Comparison of ENCODE assay signal across 8 mouse cellular contexts in genomic region chr10:128310177-128310576, GRCm38 (mm10). TPM values are rescaled to one million over a fixed set of nuclear protein-coding genes. Genes with fewer than 3 reads are reported as not detected.
DNase-seq lines count a peak whose midpoint lies in the region; ATAC-seq and TF ChIP-seq lines count a peak whose summit lies in the region.
"Had no signal": no experiment of that assay in that cellular context is flagged by ENCODE, and none has a peak within 500 bp of the region (broad histone marks: within the 10 kb centered on the region; RNA-seq: fewer than 3 reads in every experiment).

No protein-coding gene starts in this region.

- WGBS in heart, embryonic 13.5 days, result 21% methylated on average over 11 of the region's 11 CpGs
- 77% methylated on average over 11 of the region's 11 CpGs for WGBS in midbrain, embryonic 13.5 days

- H3K4me3 ChIP-seq in layer of hippocampus, adult 2 months, result no peak overlapping the region
- peak overlapping the region; percentile 27 for H3K4me3 ChIP-seq in heart, embryonic 13.5 days
- H3K4me3 ChIP-seq in midbrain, embryonic 13.5 days (replicated peaks), result no peak overlapping the region
- H3K4me3 ChIP-seq in left cerebral cortex, adult 2 months, result no peak overlapping the region

- peak overlapping the region; percentile 41 for H3K9ac ChIP-seq in heart, embryonic 13.5 days
- H3K9ac ChIP-seq in midbrain, embryonic 13.5 days (replicated peaks), result 0 out of 2 replicates have a peak overlapping the region, but pooled peaks have one; percentile 10

- peak; percentile 23 to 50 for DNase-seq in layer of hippocampus, postnatal 10 days (ENCODE audit: low spot score in 2 of 2)
- DNase-seq in layer of hippocampus, adult 2 months (ENCODE audit: low spot score in 2 of 2), result no peak
- peak; percentile 71 for DNase-seq in adrenal gland, postnatal 25 days
- no peak for DNase-seq in Muller cell, postnatal 12 days (ENCODE audit: inconsistent ontology term)
- no peak for DNase-seq in left cerebral cortex, adult 2 months (ENCODE audit: extremely low spot score in 1 of 2, low spot score in 2 of 2)

- intact Hi-C loops in left cerebral cortex, adult 2 months (cut with DNase I), result no loop called here

- no peaks in the 10 kb centered on the region for H3K9me3 ChIP-seq in heart, embryonic 13.5 days
- no peaks in the 10 kb centered on the region for H3K9me3 ChIP-seq in midbrain, embryonic 13.5 days

- no peak overlapping the region for H3K27ac ChIP-seq in layer of hippocampus, adult 2 months
- peak overlapping the region; percentile 87 for H3K27ac ChIP-seq in heart, embryonic 13.5 days (replicated peaks)
- no peak overlapping the region for H3K27ac ChIP-seq in midbrain, embryonic 13.5 days
- no peak overlapping the region for H3K27ac ChIP-seq in left cerebral cortex, adult 2 months

- no peak for TF ChIP-seq CTCF in layer of hippocampus, adult 2 months (conservative IDR thresholded peaks at IDR 0.05)
- TF ChIP-seq CTCF in left cerebral cortex, adult 2 months (IDR thresholded peaks at IDR 0.05), result no peak

- ATAC-seq in heart, embryonic 13.5 days (ENCODE audit: extremely low read depth, insufficient number of reproducible peaks, low FRiP score, low TSS enrichment), result peak; percentile 55; the same call in 1 of the 2 replicates
- ATAC-seq in midbrain, embryonic 13.5 days, result 0 out of 2 replicates have a peak, but pooled peaks have one; percentile 24

- H3K4me1 ChIP-seq in heart, embryonic 13.5 days, result peaks cover 21% of the 10 kb centered on the region
- H3K4me1 ChIP-seq in midbrain, embryonic 13.5 days (replicated peaks), result 0 out of 2 replicates have a peak, but pooled peaks cover 6% of the 10 kb centered on the region

- peak overlapping the region; percentile 62 for H3K4me2 ChIP-seq in heart, embryonic 13.5 days
- no peak overlapping the region for H3K4me2 ChIP-seq in midbrain, embryonic 13.5 days (replicated peaks)

- no peaks in the 10 kb centered on the region for H3K27me3 ChIP-seq in heart, embryonic 13.5 days (replicated peaks)
- no peaks in the 10 kb centered on the region for H3K27me3 ChIP-seq in midbrain, embryonic 13.5 days

- H3K36me3 ChIP-seq in heart, embryonic 13.5 days, result peaks cover 84% of the 10 kb centered on the region
- H3K36me3 ChIP-seq in midbrain, embryonic 13.5 days, result peaks cover 69% of the 10 kb centered on the region

RNA-seq across cellular contexts. Expression of gene Pan2, which starts 7.0 kb away (rescaled TPM):
- total RNA-seq in layer of hippocampus, postnatal 10 days (2021), result 10 to 100 TPM; 15.5 to 15.8 TPM
- 10 to 100 TPM; 14.7 to 16.4 TPM for total RNA-seq in layer of hippocampus, adult 2 months (2021)
- total RNA-seq in adrenal gland, postnatal 25 days (2021), result 28.9 and 32.7 TPM in 2 replicates
- polyA plus RNA-seq in heart, embryonic 13.5 days (2015; fragmentation: Nextera tagmentation; extraction: Ambion mirVana), result 24.9 and 25.7 TPM in 2 replicates
- 28.6 and 30.4 TPM in 2 replicates for polyA plus RNA-seq in midbrain, embryonic 13.5 days (2015; fragmentation: Nextera tagmentation; extraction: Ambion mirVana)
- total RNA-seq in left cerebral cortex, adult 2 months (2021), result 10 to 100 TPM; 15.8 TPM

RNA-seq across cellular contexts. Expression of gene Il23a, which starts 11.6 kb away (rescaled TPM):
- under 1 TPM in 1 of 2 experiments, not detected in 1; 0.85 TPM for total RNA-seq in layer of hippocampus, postnatal 10 days (2021)
- under 1 TPM in 1 of 2 experiments, not detected in 1; 0.27 TPM for total RNA-seq in layer of hippocampus, adult 2 months (2021)
- total RNA-seq in adrenal gland, postnatal 25 days (2021), result not detected in 2 replicates
- 1.8 and 2.6 TPM in 2 replicates for polyA plus RNA-seq in heart, embryonic 13.5 days (2015; fragmentation: Nextera tagmentation; extraction: Ambion mirVana)
- 0.16 TPM in 1 of 2 replicates, not detected in the other for polyA plus RNA-seq in midbrain, embryonic 13.5 days (2015; fragmentation: Nextera tagmentation; extraction: Ambion mirVana)
- total RNA-seq in left cerebral cortex, adult 2 months (2021), result not detected
- polyA plus RNA-seq: neural tube, embryonic 11.5 days had no signal

RNA-seq across cellular contexts. Expression of gene Cnpy2, which starts 12.1 kb away (rescaled TPM):
- total RNA-seq in layer of hippocampus, postnatal 10 days (2021), result 10 to 100 TPM; 75.5 to 78.5 TPM
- 10 to 100 TPM; 78.8 to 83.0 TPM for total RNA-seq in layer of hippocampus, adult 2 months (2021)
- 164 and 206 TPM in 2 replicates for total RNA-seq in adrenal gland, postnatal 25 days (2021)
- polyA plus RNA-seq in heart, embryonic 13.5 days (2015; fragmentation: Nextera tagmentation; extraction: Ambion mirVana), result 193 and 228 TPM in 2 replicates
- 225 and 230 TPM in 2 replicates for polyA plus RNA-seq in midbrain, embryonic 13.5 days (2015; fragmentation: Nextera tagmentation; extraction: Ambion mirVana)
- total RNA-seq in left cerebral cortex, adult 2 months (2021), result 10 to 100 TPM; 66.8 to 67.5 TPM

RNA-seq across cellular contexts. Expression of gene Cs, which starts 27.4 kb away (rescaled TPM):
- 100 to 1,000 TPM; 277 to 286 TPM for total RNA-seq in layer of hippocampus, postnatal 10 days (2021)
- 100 to 1,000 TPM; 226 to 235 TPM for total RNA-seq in layer of hippocampus, adult 2 months (2021)
- 287 and 317 TPM in 2 replicates for total RNA-seq in adrenal gland, postnatal 25 days (2021)
- 396 and 409 TPM in 2 replicates for polyA plus RNA-seq in heart, embryonic 13.5 days (2015; fragmentation: Nextera tagmentation; extraction: Ambion mirVana)
- polyA plus RNA-seq in midbrain, embryonic 13.5 days (2015; fragmentation: Nextera tagmentation; extraction: Ambion mirVana), result 213 and 225 TPM in 2 replicates
- total RNA-seq in left cerebral cortex, adult 2 months (2021), result 100 to 1,000 TPM; 216 to 218 TPM

RNA-seq across cellular contexts. Expression of gene Stat2, which starts 39.8 kb away (rescaled TPM):
- 10 to 100 TPM; 25.6 to 29.3 TPM for total RNA-seq in layer of hippocampus, postnatal 10 days (2021)
- 10 to 100 TPM; 34.4 to 34.7 TPM for total RNA-seq in layer of hippocampus, adult 2 months (2021)
- total RNA-seq in adrenal gland, postnatal 25 days (2021), result 37.2 and 52.6 TPM in 2 replicates
- polyA plus RNA-seq in heart, embryonic 13.5 days (2015; fragmentation: Nextera tagmentation; extraction: Ambion mirVana), result 9.7 and 9.8 TPM in 2 replicates
- 19.3 and 20.0 TPM in 2 replicates for polyA plus RNA-seq in midbrain, embryonic 13.5 days (2015; fragmentation: Nextera tagmentation; extraction: Ambion mirVana)
- total RNA-seq in left cerebral cortex, adult 2 months (2021), result 10 to 100 TPM; 29.2 to 31.5 TPM

Comparison
In these comparisons a context has a peak if more than half of its experiments do, and no peak if none do; other contexts are left out.
1. DNase-seq: peak in layer of hippocampus, postnatal 10 days (2 of 2) and adrenal gland, postnatal 25 days (single experiment); none in layer of hippocampus, adult 2 months (0 of 2), Muller cell, postnatal 12 days (single experiment) and left cerebral cortex, adult 2 months (0 of 2).